Mouse (Mus musculus) adipose tissue, adult 10 weeks (tissue): ENCODE measurements around the gene 1190005I06Rik. TPM values are rescaled to one million over a fixed set of nuclear protein-coding genes. Genes with fewer than 3 reads are reported as not detected.

Experiments
- polyA plus RNA-seq: library from polyadenylated mRNA; stranded (reverse); fragments of 350-450 nt; fragmentation: Illumina TruSeq; extraction: RNeasy Lipid Tissue Mini Kit (QIAGEN cat#74804); gene quantifications from one replicate; pipeline ENCODE4 v1.2.3, GENCODE M21; 2014; ENCODE audit warnings: low read depth, low replicate concordance

Gene 1190005I06Rik
- 15.5 TPM for polyA plus RNA-seq

GRCm38 (mm10) chr8:120647532-120647931, at the start of gene 1190005I06Rik:
Gene 1190005I06Rik, minus strand, starts transcription at chr8:120647632.

GRCm38 (mm10) chr8:120668374-120668905, 21.0 kb upstream of the 1190005I06Rik start, which contains the start of gene Emc8:
Gene Emc8, minus strand, starts transcription at chr8:120668573.

DNA sequence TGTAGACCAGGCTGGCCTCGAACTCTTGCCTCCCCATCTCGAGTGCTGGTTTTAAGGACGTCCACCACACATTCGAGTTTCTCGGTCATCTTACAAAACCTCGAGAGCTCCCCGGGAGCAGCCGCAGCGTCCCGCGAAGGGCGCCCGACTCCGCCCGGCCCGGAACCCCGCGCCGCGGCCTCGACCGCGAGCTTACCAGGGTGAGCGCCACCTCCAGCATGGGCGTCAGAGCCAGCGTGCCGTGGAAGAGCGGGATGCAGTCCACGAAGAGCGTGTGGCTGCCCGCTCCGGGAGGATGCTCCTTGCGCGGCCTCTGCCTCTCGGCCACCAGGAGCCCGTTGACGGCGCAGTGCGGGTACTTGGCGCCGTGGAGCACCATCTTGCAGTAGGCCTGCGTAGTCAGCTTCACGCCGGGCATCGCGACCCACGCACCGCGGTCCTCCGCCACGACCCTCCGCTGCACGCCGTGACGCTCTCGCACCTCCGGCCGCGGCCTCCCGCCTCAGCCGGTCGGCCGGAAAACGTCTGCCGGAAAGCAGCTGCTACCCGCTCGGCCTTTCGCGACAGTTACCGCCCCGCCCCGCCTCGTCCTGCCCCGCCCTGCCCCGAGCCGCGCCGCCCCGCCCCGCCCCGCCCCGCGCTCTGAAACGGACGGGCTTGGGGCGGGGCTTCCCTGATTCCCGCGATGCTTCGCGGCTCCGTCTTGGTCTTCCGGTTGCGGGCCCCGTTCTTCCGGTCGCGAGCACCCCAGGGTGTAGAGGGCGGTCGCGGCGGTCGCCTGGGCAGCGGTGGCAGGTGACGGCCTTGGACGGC, 20.3 kb upstream of the 1190005I06Rik start, which contains the start of the genes Gm27021 and Cox4i1:
TSS of gene Gm27021 (minus strand) at position 519 of the 813 bp plus-strand sequence.
TSS of gene Cox4i1 (plus strand) at position 662 of the 813 bp plus-strand sequence.

DNA sequence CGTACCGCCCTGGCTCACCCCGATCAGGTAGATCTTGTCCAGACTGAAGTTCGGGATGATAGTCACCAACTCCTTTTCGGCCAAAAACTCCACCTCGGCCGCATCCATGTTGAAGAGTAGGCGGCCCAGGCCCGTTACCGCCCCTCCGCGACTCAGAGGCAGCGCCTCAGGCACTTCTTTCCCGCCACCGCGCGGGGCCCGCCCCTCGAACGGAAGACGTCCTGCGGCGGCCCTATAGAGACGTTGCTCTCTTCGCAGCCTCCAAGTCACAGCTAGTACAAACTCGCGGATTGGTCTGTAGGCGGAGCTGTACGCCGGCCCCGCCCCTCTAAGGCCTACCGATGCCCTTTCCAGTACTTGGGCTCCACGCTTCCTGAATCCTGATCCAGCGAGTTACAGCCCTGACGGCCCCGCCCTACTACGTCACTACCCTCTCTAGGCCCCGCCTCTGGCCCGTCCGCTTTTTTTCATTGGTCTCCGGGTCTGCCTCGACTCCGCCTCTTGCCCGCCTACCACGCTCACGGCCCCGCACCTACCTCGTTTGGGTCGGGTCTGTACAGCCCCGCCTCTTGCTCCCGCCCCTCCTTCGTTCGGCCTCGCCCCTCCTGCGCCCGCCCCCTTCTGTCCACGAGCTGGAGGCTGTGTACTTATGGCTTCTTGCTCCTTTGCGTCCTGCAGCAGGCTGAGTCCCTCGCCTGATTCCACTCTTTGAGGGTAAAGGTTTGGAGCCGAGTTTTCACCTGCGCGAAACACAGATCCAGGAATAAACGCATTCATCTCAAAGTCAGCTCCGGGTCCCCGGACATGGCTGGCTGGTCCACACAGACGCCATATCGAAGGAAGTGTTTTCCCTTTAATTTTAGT, 58.3 kb downstream of the 1190005I06Rik start, which contains the start of gene Gins2:
TSS of gene Gins2 (minus strand) at position 397 of the 864 bp plus-strand sequence.

Other genes with a start within 250 kb of the 1190005I06Rik start
- 15.1 TPM for gene Gins2, start 58.3 kb downstream of the 1190005I06Rik start, polyA plus RNA-seq
- gene Gm27021, start 20.4 kb upstream of the 1190005I06Rik start, polyA plus RNA-seq, result 0.73 TPM
- gene Cox4i1, start 20.6 kb upstream of the 1190005I06Rik start, polyA plus RNA-seq, result 1,004 TPM
- gene Emc8, start 20.9 kb upstream of the 1190005I06Rik start, polyA plus RNA-seq, result 59.5 TPM
- 9.8 TPM for gene Irf8, start 88.7 kb upstream of the 1190005I06Rik start, polyA plus RNA-seq